Mouse (Mus musculus): Measurements from ENCODE around the gene Crb1. TPM values are rescaled to one million over a fixed set of nuclear protein-coding genes. Genes with fewer than 3 reads are reported as not detected.
A peak's percentile ranks its signal among the peaks of the same experiment; 100 is the strongest.

Gene Crb1
- polyA plus RNA-seq, 1 experiment from 2014 or later, result 2.5 TPM

GRCm38 (mm10) chr1:139252041-139252440, 124.9 kb downstream of the Crb1 start:
- no peak overlapping the region for H3K27ac ChIP-seq
- 93% methylated on average over 3 of the region's 3 CpGs for WGBS
- no peaks in the 10 kb centered on the region for H3K4me1 ChIP-seq
- no peaks in the 10 kb centered on the region for H3K27me3 ChIP-seq
- no peak for ATAC-seq
- H3K9me3 ChIP-seq (replicated peaks), result no peaks in the 10 kb centered on the region
- H3K9ac ChIP-seq, result no peak overlapping the region
- no peak overlapping the region for H3K4me3 ChIP-seq
- H3K4me2 ChIP-seq, result no peak overlapping the region
- no peaks in the 10 kb centered on the region for H3K36me3 ChIP-seq (ENCODE audit: poor library complexity, severe bottlenecking)

GRCm38 (mm10) chr1:139249159-139249558, 127.7 kb downstream of the Crb1 start:
- Histone ChIP-seq H3K36me3 (ENCODE audit: poor library complexity, severe bottlenecking) (no peaks in the 10 kb centered on the region), H3K4me2 (no peak overlapping the region), H3K4me3 (no peak overlapping the region), H3K27me3 (no peaks in the 10 kb centered on the region), H3K9me3 (replicated peaks) (no peaks in the 10 kb centered on the region), H3K27ac (no peak overlapping the region), H3K9ac (no peak overlapping the region), H3K4me1 (no peaks in the 10 kb centered on the region)
- WGBS, result 85% methylated on average over 6 of the region's 6 CpGs
- no peak for ATAC-seq

DNA sequence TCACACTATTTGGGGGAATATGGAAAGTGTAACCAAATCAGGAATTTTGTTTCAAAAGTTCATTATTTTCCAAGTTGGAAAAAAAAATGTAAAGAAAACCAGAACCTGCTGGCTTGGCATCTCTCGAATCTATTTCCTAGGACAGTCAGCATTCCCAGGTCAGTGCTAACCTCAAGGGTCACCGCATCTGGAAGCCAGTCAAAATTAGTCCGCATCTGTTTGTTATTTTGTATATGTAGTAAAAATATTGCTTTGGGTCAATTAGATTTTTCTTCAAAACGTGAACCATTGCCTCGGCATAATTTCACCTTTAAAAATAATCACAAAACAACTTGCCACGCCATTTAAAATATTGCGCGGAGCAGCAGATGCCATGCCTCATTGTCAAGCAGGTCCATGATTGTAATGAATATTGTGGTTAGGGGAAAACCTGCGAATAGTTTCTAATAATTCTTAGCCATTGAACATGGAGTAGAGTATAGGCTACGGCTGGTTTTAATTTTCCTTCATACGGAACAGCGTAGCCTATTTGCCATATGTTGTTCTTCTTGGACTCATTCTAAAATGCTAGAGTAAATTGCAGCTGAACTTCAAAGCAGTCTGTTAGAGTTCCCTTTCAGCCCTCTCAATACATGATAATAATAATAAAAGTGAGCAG, 130.0 kb downstream of the Crb1 start:
- no peak for ATAC-seq
- WGBS, result 93% methylated on average over 12 of the region's 12 CpGs

GRCm38 (mm10) chr1:139236794-139237193, 140.1 kb downstream of the Crb1 start:
- no peak overlapping the region for H3K4me3 ChIP-seq
- WGBS, result 62% methylated on average over 5 of the region's 5 CpGs
- no peak overlapping the region for H3K4me2 ChIP-seq
- H3K36me3 ChIP-seq (ENCODE audit: poor library complexity, severe bottlenecking), result no peaks in the 10 kb centered on the region
- no peaks in the 10 kb centered on the region for H3K9me3 ChIP-seq (replicated peaks)
- no peak overlapping the region for H3K27ac ChIP-seq
- no peaks in the 10 kb centered on the region for H3K27me3 ChIP-seq
- no peak overlapping the region for H3K9ac ChIP-seq
- H3K4me1 ChIP-seq, result 0 out of 2 replicates have a peak, but pooled peaks cover 5% of the 10 kb centered on the region
- no peak for ATAC-seq

More for the DNA sequence above, 130.0 kb downstream of the Crb1 start:
- no peak overlapping the region for H3K4me2 ChIP-seq
- H3K27me3 ChIP-seq, result no peaks in the 10 kb centered on the region
- no peak overlapping the region for H3K27ac ChIP-seq
- no peaks in the 10 kb centered on the region for H3K36me3 ChIP-seq (ENCODE audit: poor library complexity, severe bottlenecking)
- H3K9me3 ChIP-seq (replicated peaks), result no peaks in the 10 kb centered on the region
- no peaks in the 10 kb centered on the region for H3K4me1 ChIP-seq
- no peak overlapping the region for H3K4me3 ChIP-seq
- no peak overlapping the region for H3K9ac ChIP-seq

DNA sequence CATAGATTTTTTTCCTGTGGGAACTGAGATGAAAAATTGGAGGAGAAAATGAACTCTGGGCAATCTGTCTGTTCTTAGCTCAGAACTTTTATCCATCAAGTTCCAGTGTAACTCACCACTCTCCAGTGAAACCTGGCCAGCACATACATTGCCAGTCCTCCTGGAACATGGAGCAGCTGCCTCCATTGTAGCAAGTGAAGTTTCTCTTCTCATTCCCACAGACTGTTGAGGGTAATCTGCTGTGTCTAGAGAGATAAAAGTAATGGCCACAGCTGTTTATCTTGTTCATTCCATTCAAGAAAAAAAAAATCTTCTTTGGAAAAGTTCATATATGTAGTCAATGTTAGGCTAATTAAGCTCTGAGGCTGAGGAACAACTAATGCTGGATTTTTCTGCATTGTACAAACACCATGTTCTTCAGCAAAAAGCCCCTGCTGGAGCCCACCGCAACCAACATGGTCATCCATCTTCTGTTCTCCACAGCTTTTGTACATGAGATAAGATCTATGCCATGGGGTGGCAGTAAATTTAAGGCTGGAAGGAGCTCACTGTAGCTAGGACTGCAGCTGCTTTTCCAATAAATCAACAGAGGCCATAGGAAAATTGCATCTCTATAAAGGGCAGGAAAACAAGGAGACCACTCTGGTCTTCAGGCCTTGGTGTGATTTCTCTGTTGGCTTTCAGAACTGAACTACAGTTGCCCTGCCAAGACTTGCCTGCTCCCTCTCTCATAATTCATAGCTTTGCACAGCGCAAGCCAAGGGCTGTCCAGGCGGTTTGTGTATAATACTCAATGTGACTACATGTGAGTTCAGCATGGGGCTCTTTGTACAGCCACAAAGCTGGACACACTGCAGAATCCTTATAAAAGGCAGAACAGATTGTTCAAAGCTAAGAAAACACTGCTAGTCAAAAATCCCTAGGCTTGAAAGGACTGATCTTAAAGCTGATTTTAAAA, 142.0 kb downstream of the Crb1 start:
- Histone ChIP-seq H3K9ac (no peak overlapping the region), H3K4me3 (no peak overlapping the region), H3K4me2 (no peak overlapping the region), H3K4me1 (0 out of 2 replicates have a peak, but pooled peaks cover 5% of the 10 kb centered on the region), H3K27me3 (no peaks in the 10 kb centered on the region), H3K27ac (no peak overlapping the region), H3K9me3 (replicated peaks) (no peaks in the 10 kb centered on the region), H3K36me3 (ENCODE audit: poor library complexity, severe bottlenecking) (peaks cover 3% of the 10 kb centered on the region; the same call in 1 of the 2 replicates)
- WGBS, result 88% methylated on average over 3 of the region's 3 CpGs
- no peak for ATAC-seq

GRCm38 (mm10) chr1:139232636-139233035, 144.3 kb downstream of the Crb1 start:
- H3K9me3 ChIP-seq (replicated peaks), result no peaks in the 10 kb centered on the region
- 73% methylated on average over 3 of the region's 3 CpGs for WGBS
- ATAC-seq, result no peak
- H3K4me2 ChIP-seq, result no peak overlapping the region
- no peak overlapping the region; the same call in 1 of the 2 replicates for H3K27ac ChIP-seq
- 0 out of 2 replicates have a peak, but pooled peaks cover 5% of the 10 kb centered on the region for H3K4me1 ChIP-seq
- H3K36me3 ChIP-seq (ENCODE audit: poor library complexity, severe bottlenecking), result peaks cover 3% of the 10 kb centered on the region; the same call in 1 of the 2 replicates
- no peak overlapping the region for H3K9ac ChIP-seq
- H3K27me3 ChIP-seq, result no peaks in the 10 kb centered on the region
- H3K4me3 ChIP-seq, result no peak overlapping the region

GRCm38 (mm10) chr1:139224309-139224949, 152.5 kb downstream of the Crb1 start:
- H3K4me2 ChIP-seq, result no peak overlapping the region

DNA sequence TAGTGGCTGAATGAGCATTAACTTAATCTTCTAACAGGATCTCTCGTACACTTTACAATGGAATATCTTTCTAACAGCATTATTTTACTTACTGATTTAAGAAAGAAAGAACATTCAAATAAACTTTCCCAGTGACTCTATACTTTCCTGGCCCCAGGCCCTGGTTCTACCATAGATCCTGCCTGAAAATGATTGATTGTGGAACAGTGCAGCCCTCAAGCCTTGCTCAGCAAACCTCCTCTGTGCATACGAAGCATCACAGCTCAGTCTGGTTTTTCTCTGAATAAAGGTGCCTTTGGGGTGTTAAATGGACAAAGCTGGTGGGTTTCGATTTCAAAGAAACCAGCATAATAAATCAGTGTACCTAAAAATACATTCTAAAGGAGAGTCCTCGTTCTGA, 153.1 kb downstream of the Crb1 start:
- Histone ChIP-seq H3K27me3 (no peaks in the 10 kb centered on the region), H3K4me3 (no peak overlapping the region), H3K36me3 (ENCODE audit: poor library complexity, severe bottlenecking) (no peaks in the 10 kb centered on the region), H3K27ac (no peak overlapping the region), H3K9me3 (replicated peaks) (no peaks in the 10 kb centered on the region), H3K9ac (no peak overlapping the region), H3K4me2 (no peak overlapping the region), H3K4me1 (no peaks in the 10 kb centered on the region)
- ATAC-seq, result no peak
- WGBS, result 84% methylated on average over 4 of the region's 4 CpGs

More at GRCm38 (mm10) chr1:139224309-139224949, 152.5 kb downstream of the Crb1 start:
- no peak overlapping the region for H3K4me3 ChIP-seq
- H3K9me3 ChIP-seq (replicated peaks), result no peaks in the 10 kb centered on the region
- no peak for ATAC-seq
- no peak overlapping the region for H3K27ac ChIP-seq
- no peaks in the 10 kb centered on the region for H3K27me3 ChIP-seq
- no peaks in the 10 kb centered on the region for H3K36me3 ChIP-seq (ENCODE audit: poor library complexity, severe bottlenecking)
- no peaks in the 10 kb centered on the region for H3K4me1 ChIP-seq
- 87% methylated on average over 6 of the region's 6 CpGs for WGBS
- H3K9ac ChIP-seq, result no peak overlapping the region

GRCm38 (mm10) chr1:139215311-139215710, 161.6 kb downstream of the Crb1 start:
- H3K36me3 ChIP-seq (ENCODE audit: poor library complexity, severe bottlenecking), result no peaks in the 10 kb centered on the region
- no peaks in the 10 kb centered on the region for H3K27me3 ChIP-seq
- H3K4me2 ChIP-seq, result no peak overlapping the region
- WGBS, result 70% methylated on average over 8 of the region's 8 CpGs
- no peak overlapping the region for H3K27ac ChIP-seq
- peaks cover 12% of the 10 kb centered on the region for H3K4me1 ChIP-seq
- no peak overlapping the region for H3K9ac ChIP-seq
- ATAC-seq, result no peak
- no peak overlapping the region for H3K4me3 ChIP-seq
- no peaks in the 10 kb centered on the region for H3K9me3 ChIP-seq (replicated peaks)

DNA sequence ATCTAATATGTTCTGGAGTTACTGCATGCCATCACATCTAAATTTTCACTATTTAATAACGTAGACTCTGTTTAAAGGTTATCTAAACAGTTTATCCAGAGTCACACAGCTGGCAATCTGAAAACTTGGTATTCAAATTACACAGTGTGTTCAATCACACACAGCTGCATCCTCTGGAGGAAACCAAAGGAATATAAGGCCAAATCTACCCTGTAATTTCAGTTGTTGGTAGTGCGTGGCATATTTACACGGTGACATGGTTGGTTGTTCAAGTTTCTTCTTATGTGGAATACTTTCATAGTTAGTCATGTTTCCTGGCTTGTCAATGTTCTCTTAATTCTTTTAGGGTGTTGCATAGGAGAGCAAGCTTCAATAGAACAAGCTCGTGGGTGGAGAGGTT, 166.4 kb downstream of the Crb1 start:
- Histone ChIP-seq H3K27me3 (no peaks in the 10 kb centered on the region), H3K4me1 (peaks cover 25% of the 10 kb centered on the region)
- no peak for ATAC-seq

DNA sequence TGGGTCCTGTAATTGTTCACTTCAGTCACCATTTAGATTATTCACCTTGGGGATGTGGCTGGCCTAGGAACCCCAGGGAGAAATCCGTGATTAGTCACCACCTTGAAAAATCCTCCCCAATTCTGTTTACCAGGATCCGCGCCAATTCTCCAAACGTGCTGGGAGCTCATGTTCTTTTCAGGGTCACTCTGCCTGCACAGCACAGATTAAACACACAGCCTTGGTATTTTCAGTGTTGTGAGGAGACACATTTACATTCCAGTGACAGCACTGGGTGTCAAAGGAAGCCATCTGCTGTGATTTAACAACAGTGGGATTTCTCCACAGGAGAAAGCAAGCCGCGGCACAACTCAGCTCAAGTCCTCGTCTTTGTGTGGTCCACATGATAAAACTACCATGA, 167.1 kb downstream of the Crb1 start:
- Histone ChIP-seq H3K4me3 (no peak overlapping the region), H3K9me3 (replicated peaks) (no peaks in the 10 kb centered on the region), H3K4me1 (peaks cover 25% of the 10 kb centered on the region), H3K36me3 (ENCODE audit: poor library complexity, severe bottlenecking) (no peaks in the 10 kb centered on the region), H3K27ac (0 out of 2 replicates have a peak overlapping the region, but pooled peaks have one; percentile 8), H3K4me2 (peak overlapping the region; percentile 10; the same call in 1 of the 2 replicates), H3K27me3 (no peaks in the 10 kb centered on the region), H3K9ac (peak overlapping the region; percentile 23; the same call in 1 of the 2 replicates)
- ATAC-seq, result peak; percentile 88
- 4% methylated on average over 7 of the region's 7 CpGs for WGBS

More for the DNA sequence above, 166.4 kb downstream of the Crb1 start:
- H3K9me3 ChIP-seq (replicated peaks), result no peaks in the 10 kb centered on the region
- H3K36me3 ChIP-seq (ENCODE audit: poor library complexity, severe bottlenecking), result no peaks in the 10 kb centered on the region
- 64% methylated on average over 4 of the region's 4 CpGs for WGBS
- no peak overlapping the region for H3K27ac ChIP-seq
- no peak overlapping the region for H3K4me3 ChIP-seq
- no peak overlapping the region for H3K4me2 ChIP-seq
- no peak overlapping the region for H3K9ac ChIP-seq

DNA sequence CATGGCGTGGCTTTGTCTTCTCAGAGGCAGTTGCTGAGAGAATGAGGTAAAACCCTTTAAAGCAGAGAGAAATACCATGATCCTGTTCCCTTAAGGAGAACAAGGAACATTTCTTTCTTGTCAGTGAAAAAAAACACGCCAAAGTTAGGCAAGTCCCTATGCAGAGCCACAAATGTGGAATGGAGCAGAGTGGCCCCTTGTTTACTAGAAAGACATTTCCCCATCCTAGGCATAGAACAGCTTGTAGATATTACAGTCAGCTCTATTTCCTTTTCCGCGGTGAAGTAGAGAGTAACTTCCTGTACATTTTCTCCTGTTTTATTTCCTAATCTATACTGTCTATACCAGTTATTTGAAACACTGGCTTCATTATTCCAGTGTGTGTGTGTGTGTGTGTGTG, 170.6 kb downstream of the Crb1 start:
- no peaks in the 10 kb centered on the region for H3K27me3 ChIP-seq
- ATAC-seq, result no peak
- peaks cover 29% of the 10 kb centered on the region for H3K4me1 ChIP-seq
- H3K4me2 ChIP-seq, result no peak overlapping the region
- no peak overlapping the region for H3K4me3 ChIP-seq
- no peak overlapping the region for H3K9ac ChIP-seq
- no peaks in the 10 kb centered on the region for H3K9me3 ChIP-seq (replicated peaks)
- WGBS, result 71% methylated on average over 4 of the region's 4 CpGs
- no peaks in the 10 kb centered on the region for H3K36me3 ChIP-seq (ENCODE audit: poor library complexity, severe bottlenecking)
- no peak overlapping the region for H3K27ac ChIP-seq
